Mouse (Mus musculus) midbrain, embryonic 12.5 days (tissue): ENCODE data around the gene Srgap2. TPM values are rescaled to one million over a fixed set of nuclear protein-coding genes. Genes with fewer than 3 reads are reported as not detected.
A peak's percentile ranks its signal among the peaks of the same experiment; 100 is the strongest.

Experiments
- ATAC-seq: fragments of 200-750 bp; cut with Nextera tagmentation; 2 replicates; pipeline ENCODE4 v1.8.0; 2017; ENCODE audit warnings: low read depth, moderate TSS enrichment, moderate library complexity; ENCODE audit not compliant: low FRiP score
- H3K27ac ChIP-seq: fragments of 300-500 bp; sonication (generic); replicated peaks from 2 replicates; pipeline ENCODE4 v1.5.1; 2016; ENCODE audit warnings: mild to moderate bottlenecking
- H3K27me3 ChIP-seq: fragments of 300-500 bp; sonication (generic); 2 replicates; pipeline ENCODE4 v1.6.1; 2016; ENCODE audit warnings: mild to moderate bottlenecking
- H3K36me3 ChIP-seq: fragments of 300-500 bp; sonication (generic); 2 replicates; pipeline ENCODE4 v1.6.1; 2016
- H3K4me1 ChIP-seq: fragments of 300-500 bp; sonication (generic); 2 replicates; pipeline ENCODE4 v1.6.1; 2016
- H3K4me2 ChIP-seq: fragments of 300-500 bp; sonication (generic); replicated peaks from 2 replicates; pipeline ENCODE4 v1.6.1; 2016; ENCODE audit warnings: mild to moderate bottlenecking, moderate library complexity
- H3K4me3 ChIP-seq: fragments of 300-500 bp; sonication (generic); 2 replicates; pipeline ENCODE4 v1.5.1; 2016; ENCODE audit warnings: mild to moderate bottlenecking
- H3K9ac ChIP-seq: fragments of 300-500 bp; sonication (generic); replicated peaks from 2 replicates; pipeline ENCODE4 v1.6.1; 2016; ENCODE audit warnings: mild to moderate bottlenecking, moderate library complexity
- H3K9me3 ChIP-seq: fragments of 300-500 bp; sonication (generic); 2 replicates; pipeline ENCODE4 v1.6.1; 2016; ENCODE audit warnings: mild to moderate bottlenecking
- WGBS: fragments of 180-500 bp; shearing (Covaris S2); methylation state at CpG from one replicate; pipeline ENCODE4 v1.1.7; 2016; 5-methylcytosine and 5-hydroxymethylcytosine counted together
- polyA plus RNA-seq: library from polyadenylated mRNA; unstranded; fragments of >200 nt; fragmentation: Nextera tagmentation; extraction: Ambion mirVana; gene quantifications from 2 replicates; pipeline ENCODE4 v1.2.1, GENCODE M21; 2016

Gene Srgap2
- polyA plus RNA-seq, 1 experiment from 2014 or later: 19.9 TPM

GRCm38 (mm10) chr1:131423061-131423460 is 104.1 kb downstream of the Srgap2 start:
- ATAC-seq: no peak
- H3K4me3 ChIP-seq: no peak overlapping the region
- no peak overlapping the region for H3K9ac ChIP-seq
- H3K9me3 ChIP-seq: no peaks in the 10 kb centered on the region
- WGBS: 91% methylated on average over 3 of the region's 3 CpGs
- H3K4me2 ChIP-seq: no peak overlapping the region
- H3K4me1 ChIP-seq: peaks cover 13% of the 10 kb centered on the region
- H3K27ac ChIP-seq: no peak overlapping the region
- no peaks in the 10 kb centered on the region for H3K36me3 ChIP-seq
- no peaks in the 10 kb centered on the region for H3K27me3 ChIP-seq

- Histone ChIP-seq H3K27me3 (no peaks in the 10 kb centered on the region), H3K4me2 (no peak overlapping the region), H3K36me3 (no peaks in the 10 kb centered on the region), H3K4me1 (peaks cover 6% of the 10 kb centered on the region; the same call in 1 of the 2 replicates), H3K27ac (no peak overlapping the region), H3K4me3 (no peak overlapping the region), H3K9ac (no peak overlapping the region), H3K9me3 (no peaks in the 10 kb centered on the region)
- ATAC-seq: no peak
Measured at GRCm38 (mm10) chr1:131421113-131421512, 106.0 kb downstream of the Srgap2 start.

GRCm38 (mm10) chr1:131420660-131421059 is 106.5 kb downstream of the Srgap2 start:
- Histone ChIP-seq H3K4me2 (no peak overlapping the region), H3K9me3 (no peaks in the 10 kb centered on the region), H3K36me3 (no peaks in the 10 kb centered on the region), H3K4me1 (peaks cover 6% of the 10 kb centered on the region; the same call in 1 of the 2 replicates), H3K27me3 (no peaks in the 10 kb centered on the region), H3K9ac (no peak overlapping the region), H3K27ac (no peak overlapping the region), H3K4me3 (no peak overlapping the region)
- no peak for ATAC-seq
- 76% methylated on average over 4 of the region's 4 CpGs for WGBS

- H3K4me2 ChIP-seq: no peak overlapping the region
- H3K9me3 ChIP-seq: no peaks in the 10 kb centered on the region
- no peak for ATAC-seq
- 64% methylated on average over 3 of the region's 3 CpGs for whole genome bisulfite sequencing
- no peak overlapping the region for H3K4me3 ChIP-seq
- no peaks in the 10 kb centered on the region for H3K36me3 ChIP-seq
- H3K9ac ChIP-seq: no peak overlapping the region
- H3K27me3 ChIP-seq: no peaks in the 10 kb centered on the region
- peaks cover 6% of the 10 kb centered on the region; the same call in 1 of the 2 replicates for H3K4me1 ChIP-seq
- no peak overlapping the region for H3K27ac ChIP-seq
Measured at GRCm38 (mm10) chr1:131419307-131419706, 107.8 kb downstream of the Srgap2 start.

- H3K4me1 ChIP-seq: peaks cover 6% of the 10 kb centered on the region; the same call in 1 of the 2 replicates
- WGBS: 66% methylated on average over 5 of the region's 5 CpGs
- H3K9me3 ChIP-seq: no peaks in the 10 kb centered on the region
- no peak overlapping the region for H3K4me3 ChIP-seq
- H3K27me3 ChIP-seq: no peaks in the 10 kb centered on the region
- H3K27ac ChIP-seq: peak overlapping the region; percentile 74
- no peak overlapping the region for H3K9ac ChIP-seq
- H3K4me2 ChIP-seq: no peak overlapping the region
- H3K36me3 ChIP-seq: no peaks in the 10 kb centered on the region
- no peak for ATAC-seq
Measured at GRCm38 (mm10) chr1:131417821-131418660, 109.1 kb downstream of the Srgap2 start.

GRCm38 (mm10) chr1:131417059-131417750 is 109.9 kb downstream of the Srgap2 start:
- H3K4me3 ChIP-seq: no peak overlapping the region
- H3K27me3 ChIP-seq: no peaks in the 10 kb centered on the region
- H3K36me3 ChIP-seq: no peaks in the 10 kb centered on the region
- H3K4me1 ChIP-seq: peaks cover 6% of the 10 kb centered on the region; the same call in 1 of the 2 replicates
- no peaks in the 10 kb centered on the region for H3K9me3 ChIP-seq
- peak overlapping the region; percentile 44; the same call in 1 of the 2 replicates for H3K27ac ChIP-seq
- no peak for ATAC-seq
- H3K4me2 ChIP-seq: no peak overlapping the region
- H3K9ac ChIP-seq: no peak overlapping the region
- 73% methylated on average over 5 of the region's 5 CpGs for WGBS

- H3K4me1 ChIP-seq: no peaks in the 10 kb centered on the region
- no peak overlapping the region for H3K4me2 ChIP-seq
- no peaks in the 10 kb centered on the region for H3K27me3 ChIP-seq
- no peaks in the 10 kb centered on the region for H3K9me3 ChIP-seq
- 76% methylated on average over 3 of the region's 3 CpGs for WGBS
- no peak overlapping the region for H3K9ac ChIP-seq
- no peak overlapping the region for H3K4me3 ChIP-seq
- ATAC-seq: no peak
- H3K27ac ChIP-seq: no peak overlapping the region
- H3K36me3 ChIP-seq: no peaks in the 10 kb centered on the region
Measured at GRCm38 (mm10) chr1:131403567-131403966, 123.6 kb downstream of the Srgap2 start.

GRCm38 (mm10) chr1:131400844-131401243 is 126.3 kb downstream of the Srgap2 start:
- H3K9ac ChIP-seq: no peak overlapping the region
- no peaks in the 10 kb centered on the region for H3K36me3 ChIP-seq
- no peaks in the 10 kb centered on the region for H3K27me3 ChIP-seq
- no peaks in the 10 kb centered on the region for H3K9me3 ChIP-seq
- no peak overlapping the region for H3K4me2 ChIP-seq
- no peak overlapping the region for H3K4me3 ChIP-seq
- WGBS: 87% methylated on average over 3 of the region's 3 CpGs
- H3K4me1 ChIP-seq: no peaks in the 10 kb centered on the region
- H3K27ac ChIP-seq: no peak overlapping the region
- no peak for ATAC-seq

- Histone ChIP-seq H3K36me3 (no peaks in the 10 kb centered on the region), H3K4me2 (no peak overlapping the region), H3K27me3 (no peaks in the 10 kb centered on the region), H3K9me3 (no peaks in the 10 kb centered on the region), H3K4me1 (no peaks in the 10 kb centered on the region), H3K27ac (no peak overlapping the region), H3K9ac (no peak overlapping the region), H3K4me3 (no peak overlapping the region)
- no peak for ATAC-seq
Measured at GRCm38 (mm10) chr1:131398181-131398580, 129.0 kb downstream of the Srgap2 start.

GRCm38 (mm10) chr1:131384406-131384805 is 142.7 kb downstream of the Srgap2 start:
- Histone ChIP-seq H3K27ac (no peak overlapping the region), H3K27me3 (no peaks in the 10 kb centered on the region), H3K4me3 (no peak overlapping the region), H3K9me3 (no peaks in the 10 kb centered on the region), H3K4me1 (peaks cover 11% of the 10 kb centered on the region), H3K9ac (no peak overlapping the region), H3K4me2 (no peak overlapping the region), H3K36me3 (no peaks in the 10 kb centered on the region)
- ATAC-seq: no peak
- WGBS: 77% methylated on average over 3 of the region's 3 CpGs

GRCm38 (mm10) chr1:131382184-131382583 is 145.0 kb downstream of the Srgap2 start:
- Histone ChIP-seq H3K36me3 (0 out of 2 replicates have a peak, but pooled peaks cover 5% of the 10 kb centered on the region), H3K27me3 (no peaks in the 10 kb centered on the region), H3K4me1 (peaks cover 23% of the 10 kb centered on the region), H3K4me2 (no peak overlapping the region), H3K4me3 (no peak overlapping the region), H3K9ac (no peak overlapping the region), H3K9me3 (no peaks in the 10 kb centered on the region), H3K27ac (no peak overlapping the region)
- WGBS: 85% methylated on average over 2 of the region's 2 CpGs
- ATAC-seq: no peak

GRCm38 (mm10) chr1:131380254-131380653 is 146.9 kb downstream of the Srgap2 start:
- no peaks in the 10 kb centered on the region for H3K9me3 ChIP-seq
- H3K36me3 ChIP-seq: 0 out of 2 replicates have a peak, but pooled peaks cover 5% of the 10 kb centered on the region
- H3K27ac ChIP-seq: no peak overlapping the region
- no peaks in the 10 kb centered on the region for H3K27me3 ChIP-seq
- H3K9ac ChIP-seq: no peak overlapping the region
- peaks cover 23% of the 10 kb centered on the region for H3K4me1 ChIP-seq
- H3K4me3 ChIP-seq: no peak overlapping the region
- 54% methylated on average over 1 of the region's 1 CpGs for WGBS
- no peak for ATAC-seq
- no peak overlapping the region for H3K4me2 ChIP-seq
